Mouse (Mus musculus) Patski (cell line): ENCODE results near the gene Efna2. TPM values are rescaled to one million over a fixed set of nuclear protein-coding genes. Genes with fewer than 3 reads are reported as not detected.

Experiments used
- ATAC-seq: fragments of 100-300 bp; one replicate; pipeline ENCODE4 v1.8.0; 2021
- CTCF ChIA-PET: fragments of 350-600 bp; sonication (Branson Sonifier 250); formaldehyde crosslinking; loops from one replicate; lab custom pipeline; 2022; ENCODE audit warnings: inconsistent platforms; lab: Charles Lee
- POLR2A ChIA-PET: fragments of 350-600 bp; sonication (Branson Sonifier 250); formaldehyde crosslinking; loops from one replicate; lab custom pipeline; 2022; ENCODE audit warnings: antibody characterized with exemption, inconsistent platforms; lab: Charles Lee
- DNase-seq: peaks from one replicate; pipeline ENCODE4 v3.0.0-alpha.2; 2011; ENCODE audit warnings: low read depth, low spot score
- H3K27me3 ChIP-seq: fragments of 371-371 bp; one replicate; pipeline ENCODE4 v1.5.1; 2021
- CTCF ChIP-seq: fragments of 100-300 bp; IDR thresholded peaks from one replicate; pipeline ENCODE4 v1.5.1; 2021
- in situ Hi-C: fragments of 300-500 bp; cut with MboI; formaldehyde crosslinking; loops from 3 replicates; pipeline ENCODE4 v1.11.1; 2018; ENCODE audit warnings: low pct_unique_long_range_greater_than_20kb, mixed read lengths
- polyA plus RNA-seq: library from polyadenylated mRNA; unstranded; gene quantifications from one replicate; pipeline ENCODE4 v1.2.3, GENCODE M21; 2021

Efna2 gene
- polyA plus RNA-seq, 1 experiment from 2014 or later = 1.1 TPM

GRCm38 (mm10) chr10:80171760-80172526, 7.3 kb upstream of the Efna2 start:
- no peaks in the 10 kb centered on the region for H3K27me3 ChIP-seq
- DNase-seq = no peak
- no peak for TF ChIP-seq CTCF
- ATAC-seq = no peak
- ChIA-PET POLR2A (no interaction called here), CTCF (no interaction called here)
- in situ Hi-C loops = no loop called here

GRCm38 (mm10) chr10:80172527-80173292, 6.6 kb upstream of the Efna2 start, which contains the start of gene 1600002K03Rik:
Gene 1600002K03Rik, plus strand, starts transcription at chr10:80172944.
- no peaks in the 10 kb centered on the region for H3K27me3 ChIP-seq
- in situ Hi-C loops = no loop called here
- CTCF ChIA-PET = no interaction called here
- no peak for TF ChIP-seq CTCF
- DNase-seq = no peak
- ATAC-seq = no peak
- POLR2A ChIA-PET = no interaction called here

GRCm38 (mm10) chr10:80173358-80173757, 5.9 kb upstream of the Efna2 start:
- CTCF ChIA-PET = no interaction called here
- DNase-seq (no peak), ATAC-seq (no peak)
- no peak for TF ChIP-seq CTCF
- no peaks in the 10 kb centered on the region for H3K27me3 ChIP-seq
- in situ Hi-C loops = no loop called here
- POLR2A ChIA-PET = no interaction called here

GRCm38 (mm10) chr10:80173955-80174640, 5.2 kb upstream of the Efna2 start:
- ChIA-PET CTCF (interaction anchor here (1.1 to 3.7 kb wide), 3 partner anchors 34 to 75 kb away, joined by 6 to 28 read pairs (median 6); partner anchors contain the start of gene Ndufs7), POLR2A (no interaction called here)
- in situ Hi-C loops = no loop called here
- no peak for DNase-seq
- H3K27me3 ChIP-seq = no peaks in the 10 kb centered on the region
- no peak for ATAC-seq
- no peak for TF ChIP-seq CTCF

- DNase-seq = no peak
- no peaks in the 10 kb centered on the region for H3K27me3 ChIP-seq
- CTCF ChIA-PET = interaction anchor here (1.1 to 3.7 kb wide), 8 partner anchors 23 to 74 kb away, joined by 3 to 28 read pairs (median 4); partner anchors contain the start of gene Ndufs7
- in situ Hi-C loops = loop anchor here (5.0 kb wide), 1 partner anchor 73 kb away; the partner anchor contains the start of gene Ndufs7
- POLR2A ChIA-PET = no interaction called here
- TF ChIP-seq CTCF = no peak
- ATAC-seq = no peak
These were observed 4.6 kb upstream of the Efna2 start for GRCm38 (mm10) chr10:80174705-80175104.

GRCm38 (mm10) chr10:80175536-80176269, 3.6 kb upstream of the Efna2 start:
- ChIA-PET CTCF (interaction anchor here (1.1 to 3.7 kb wide), 9 partner anchors 22 to 99 kb away, joined by 3 to 28 read pairs (median 4); partner anchors contain the start of gene Ndufs7), POLR2A (interaction anchor here (1.2 kb wide), 2 partner anchors 16 to 69 kb away, joined by 4 to 5 read pairs; no protein-coding TSS in a partner anchor)
- in situ Hi-C loops = loop anchor here (5.0 kb wide), 1 partner anchor 72 kb away; the partner anchor contains the start of gene Ndufs7
- TF ChIP-seq CTCF = no peak
- DNase-seq (no peak), ATAC-seq (no peak)
- H3K27me3 ChIP-seq = no peaks in the 10 kb centered on the region

GRCm38 (mm10) chr10:80176270-80176834, 2.9 kb upstream of the Efna2 start:
- ATAC-seq = no peak
- in situ Hi-C loops = loop anchor here (5.0 kb wide), 1 partner anchor 71 kb away; the partner anchor contains the start of gene Ndufs7
- DNase-seq = no peak
- ChIA-PET POLR2A (interaction anchor here (0.6 to 1.2 kb wide), 3 partner anchors 15 to 70 kb away, joined by 3 to 5 read pairs (median 4); no protein-coding TSS in a partner anchor), CTCF (interaction anchor here (1.1 to 3.7 kb wide), 6 partner anchors 22 to 99 kb away, joined by 3 to 28 read pairs (median 4); partner anchors contain the start of gene Ndufs7)
- TF ChIP-seq CTCF = no peak
- H3K27me3 ChIP-seq = no peaks in the 10 kb centered on the region

- POLR2A ChIA-PET = interaction anchor here (0.7 kb wide), 1 partner anchor 63 kb away, joined by 3 read pairs; no protein-coding TSS in a partner anchor
- in situ Hi-C loops = loop anchor here (5.0 kb wide), 1 partner anchor 70 kb away; the partner anchor contains the start of gene Ndufs7
These were observed 1.6 kb upstream of the Efna2 start for GRCm38 (mm10) chr10:80177441-80178279.

More at GRCm38 (mm10) chr10:80177441-80178279, 1.6 kb upstream of the Efna2 start:
- no peak for DNase-seq
- CTCF ChIA-PET = interaction anchor here (3.7 kb wide), 1 partner anchor 68 kb away, joined by 28 read pairs; no protein-coding TSS in a partner anchor
- TF ChIP-seq CTCF = no peak
- no peak for ATAC-seq
- no peaks in the 10 kb centered on the region for H3K27me3 ChIP-seq
